Mouse (Mus musculus): ENCODE data around the gene Fam192a. TPM values are rescaled to one million over a fixed set of nuclear protein-coding genes. Genes with fewer than 3 reads are reported as not detected.

Gene Fam192a
- polyA plus RNA-seq, 1 experiment from 2014 or later = 149 TPM

DNA sequence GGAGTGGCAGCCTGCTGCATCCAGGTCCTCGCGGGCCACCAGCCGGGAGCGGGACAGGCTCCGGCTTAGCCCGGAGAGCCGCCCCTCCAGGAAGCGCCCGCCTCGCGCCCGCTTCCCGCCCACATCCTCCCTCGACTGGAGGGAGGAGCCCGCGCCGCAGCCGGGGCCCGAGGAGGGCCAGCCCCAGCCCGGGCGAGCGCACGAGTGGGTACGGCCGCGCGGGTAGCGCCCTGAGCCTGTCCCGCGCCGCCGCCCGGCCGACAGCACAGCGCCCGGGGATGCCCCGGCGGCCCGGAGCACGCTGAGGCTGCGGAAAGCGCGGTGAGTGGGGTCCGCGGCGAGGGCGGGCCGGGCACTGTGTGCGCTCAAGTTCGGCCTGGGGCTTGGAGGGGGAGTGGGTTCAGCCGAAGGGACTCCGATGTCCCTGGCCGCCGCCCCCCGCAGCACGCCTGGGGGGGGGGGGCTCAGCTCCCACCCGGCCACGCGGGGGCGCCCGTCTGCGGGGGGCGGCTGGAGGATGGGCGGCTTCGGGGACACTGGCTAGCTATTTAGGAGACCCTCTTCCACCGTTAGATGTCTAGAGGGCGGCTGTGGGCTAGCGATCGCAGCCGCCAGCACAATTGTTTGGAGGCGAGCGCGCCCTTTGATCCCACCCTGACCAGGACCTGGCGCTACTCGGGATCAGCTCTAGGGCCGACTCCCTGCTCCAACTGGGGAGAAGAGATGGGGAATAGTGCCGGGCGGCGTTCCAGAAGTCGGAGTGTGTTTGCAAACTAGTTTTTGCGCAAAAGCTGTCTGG is 68.7 kb downstream of the Fam192a start, which contains the start of gene Cpne2:
Gene Cpne2, plus strand, starts transcription at position 118 of the 799 bp plus-strand sequence.
- Histone ChIP-seq H3K36me3 (ENCODE audit: inconsistent target) (no peaks in the 10 kb centered on the region), H3K27ac (peak within 1 kb of the TSS; percentile 71), H3K79me2 (ENCODE audit: inconsistent target) (peaks cover 49% of the 10 kb centered on the region), H3K4me3 (ENCODE audit: inconsistent target) (peak within 1 kb of the TSS; percentile 57)
- WGBS (ENCODE audit: missing documents) = 2% methylated on average over 74 of the region's 81 CpGs

DNA sequence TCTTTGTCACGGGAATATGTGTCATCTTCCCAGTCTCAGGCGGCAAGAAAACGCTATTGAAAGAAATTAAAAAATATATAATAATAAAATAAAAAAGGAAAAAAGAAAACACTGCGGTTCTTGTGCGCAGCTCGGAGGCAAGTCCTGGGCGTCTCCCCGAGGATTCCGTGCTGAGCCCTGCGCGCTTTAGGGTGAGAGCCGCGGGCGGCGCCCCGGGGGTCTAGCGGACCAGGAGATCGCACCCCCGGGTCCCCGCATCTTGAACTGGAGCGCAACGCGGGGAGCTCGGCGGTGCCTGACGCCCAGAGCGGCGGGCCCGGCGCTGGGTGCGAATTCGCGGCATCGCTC is 69.3 kb downstream of the Fam192a start:
- Histone ChIP-seq H3K4me3 (ENCODE audit: inconsistent target) (peak overlapping the region; percentile 40), H3K27ac (peak overlapping the region; percentile 71), H3K36me3 (ENCODE audit: inconsistent target) (no peaks in the 10 kb centered on the region), H3K79me2 (ENCODE audit: inconsistent target) (peaks cover 43% of the 10 kb centered on the region)
- WGBS (ENCODE audit: missing documents) = 1% methylated on average over 26 of the region's 34 CpGs

GRCm38 (mm10) chr8:94532000-94532399 is 69.8 kb downstream of the Fam192a start:
- peaks cover 38% of the 10 kb centered on the region for H3K79me2 ChIP-seq (ENCODE audit: inconsistent target)
- H3K36me3 ChIP-seq (ENCODE audit: inconsistent target) = no peaks in the 10 kb centered on the region
- 29% methylated on average over 8 of the region's 8 CpGs for WGBS (ENCODE audit: missing documents)
- H3K27ac ChIP-seq = peak overlapping the region; percentile 71
- peak overlapping the region; percentile 40 for H3K4me3 ChIP-seq (ENCODE audit: inconsistent target)

GRCm38 (mm10) chr8:94530643-94531042 is 71.2 kb downstream of the Fam192a start:
- peak overlapping the region; percentile 52 for H3K27ac ChIP-seq
- 28% methylated on average over 4 of the region's 4 CpGs for WGBS (ENCODE audit: missing documents)

GRCm38 (mm10) chr8:94529875-94530274 is 71.9 kb downstream of the Fam192a start:
- Histone ChIP-seq H3K27ac (peak overlapping the region; percentile 52; the same call in 1 of the 2 replicates), H3K36me3 (ENCODE audit: inconsistent target) (peaks cover 17% of the 10 kb centered on the region), H3K4me3 (ENCODE audit: inconsistent target) (no peak overlapping the region), H3K79me2 (ENCODE audit: inconsistent target) (peaks cover 17% of the 10 kb centered on the region)
- WGBS (ENCODE audit: missing documents) = 79% methylated on average over 4 of the region's 4 CpGs

More at GRCm38 (mm10) chr8:94530643-94531042, 71.2 kb downstream of the Fam192a start:
- Histone ChIP-seq H3K4me3 (ENCODE audit: inconsistent target) (no peak overlapping the region), H3K36me3 (ENCODE audit: inconsistent target) (peaks cover 9% of the 10 kb centered on the region), H3K79me2 (ENCODE audit: inconsistent target) (peaks cover 24% of the 10 kb centered on the region)

GRCm38 (mm10) chr8:94528245-94528644 is 73.6 kb downstream of the Fam192a start:
- Histone ChIP-seq H3K4me3 (ENCODE audit: inconsistent target) (no peak overlapping the region), H3K79me2 (ENCODE audit: inconsistent target) (peaks cover under 1% of the 10 kb centered on the region; the same call in 1 of the 2 replicates), H3K27ac (no peak overlapping the region), H3K36me3 (ENCODE audit: inconsistent target) (peaks cover 26% of the 10 kb centered on the region)
- WGBS (ENCODE audit: missing documents) = 48% methylated on average over 4 of the region's 4 CpGs

- Histone ChIP-seq H3K79me2 (ENCODE audit: inconsistent target) (no peaks in the 10 kb centered on the region), H3K27ac (no peak overlapping the region), H3K36me3 (ENCODE audit: inconsistent target) (peaks cover 37% of the 10 kb centered on the region), H3K4me3 (ENCODE audit: inconsistent target) (no peak overlapping the region)
- 94% methylated on average over 7 of the region's 7 CpGs for WGBS (ENCODE audit: missing documents)
Observed at GRCm38 (mm10) chr8:94527178-94527577, 74.6 kb downstream of the Fam192a start.

DNA sequence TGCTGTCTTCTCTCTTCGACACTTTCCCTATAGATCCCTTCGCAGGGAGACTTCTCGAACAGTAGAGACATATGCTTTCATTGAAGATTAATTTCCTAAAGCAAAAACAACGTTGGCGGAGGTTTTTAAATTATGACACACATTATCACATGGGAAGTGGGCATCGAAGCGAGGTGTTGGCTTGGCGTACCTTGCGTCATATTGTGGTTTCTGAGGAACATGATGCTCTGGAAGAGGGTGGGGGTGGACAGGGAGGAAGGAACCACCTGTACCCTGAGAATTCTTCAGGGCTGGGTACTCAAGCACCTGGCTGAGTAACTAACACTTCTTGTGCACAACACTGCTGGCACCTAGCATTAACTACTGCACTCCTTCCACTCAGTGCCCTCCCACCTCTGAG is 77.2 kb downstream of the Fam192a start:
- no peak overlapping the region for H3K4me3 ChIP-seq (ENCODE audit: inconsistent target)
- peaks cover 51% of the 10 kb centered on the region for H3K36me3 ChIP-seq (ENCODE audit: inconsistent target)
- no peak overlapping the region for H3K27ac ChIP-seq
- 57% methylated on average over 9 of the region's 9 CpGs for WGBS (ENCODE audit: missing documents)
- H3K79me2 ChIP-seq (ENCODE audit: inconsistent target) = no peaks in the 10 kb centered on the region

Other genes with a start within 250 kb of the Fam192a start
- gene Herpud1, start 215.6 kb downstream of the Fam192a start, polyA plus RNA-seq (2018) = 10.5 to 51.9 TPM (median 22.0 TPM) in 3 replicates
- 28.0 to 62.9 TPM (median 33.5 TPM) in 3 replicates for gene Nlrc5, start 167.6 kb downstream of the Fam192a start, polyA plus RNA-seq (2018)
- 33.7 to 64.1 TPM (median 62.3 TPM) in 3 replicates for gene Cpne2, start 69.0 kb downstream of the Fam192a start, polyA plus RNA-seq (2018)
- gene Rspry1, start 60 bp downstream of the Fam192a start, polyA plus RNA-seq (2018) = 18.0 to 19.1 TPM (median 18.7 TPM) in 3 replicates
- gene Arl2bp, start 64.6 kb upstream of the Fam192a start, polyA plus RNA-seq (2018) = 25.2 to 117 TPM (median 41.6 TPM) in 3 replicates
- not detected in 3 replicates for gene Pllp, start 94.3 kb upstream of the Fam192a start, polyA plus RNA-seq (2018)
- 0.78 to 3.7 TPM (median 0.89 TPM) in 3 replicates for gene Ccl22, start 143.6 kb upstream of the Fam192a start, polyA plus RNA-seq (2018)
- 0.32 to 0.77 TPM (median 0.51 TPM) in 3 replicates for gene Cx3cl1, start 170.0 kb upstream of the Fam192a start, polyA plus RNA-seq (2018)
- gene Ccl17, start 208.5 kb upstream of the Fam192a start, polyA plus RNA-seq (2018) = not detected in 3 replicates
- 15.7 to 29.9 TPM (median 26.3 TPM) in 3 replicates for gene Coq9, start 236.3 kb upstream of the Fam192a start, polyA plus RNA-seq (2018)
- 10.8 to 28.7 TPM (median 20.3 TPM) in 3 replicates for gene Ciapin1, start 236.4 kb upstream of the Fam192a start, polyA plus RNA-seq (2018)

Data from macrophage (primary cell).